Comparison of ENCODE assay signal across 14 mouse cellular contexts in the genomic region with DNA sequence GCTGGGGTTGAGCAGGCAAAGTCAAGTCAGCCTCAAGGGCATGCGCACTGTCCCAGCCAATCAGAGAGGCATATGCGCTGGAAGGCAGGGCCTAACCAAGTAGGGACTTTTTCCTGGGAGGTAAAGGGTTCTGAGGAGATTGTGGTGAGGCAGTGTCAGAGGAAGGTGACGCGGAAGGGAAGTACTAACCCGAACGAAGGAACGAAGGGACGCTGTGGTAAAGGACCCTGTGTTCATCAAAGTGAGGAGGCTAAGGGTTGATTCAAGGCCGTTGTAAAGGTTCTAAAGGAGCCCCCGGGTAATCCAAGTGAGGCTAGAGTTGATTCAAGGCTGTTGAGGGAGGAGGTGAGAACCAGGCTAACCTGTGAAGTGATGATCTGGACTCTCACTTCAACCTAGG. TPM values are rescaled to one million over a fixed set of nuclear protein-coding genes. Genes with fewer than 3 reads are reported as not detected.
"Had no signal": no experiment of that assay in that cellular context is flagged by ENCODE, and none has a peak within 500 bp of the region (broad histone marks: within the 10 kb centered on the region; RNA-seq: fewer than 3 reads in every experiment).

No protein-coding gene starts in this region.

RNA-seq across cellular contexts. Expression of gene Gm6890, which starts 14.5 kb away (rescaled TPM):
- total RNA-seq: neutrophil, adult 5-6 weeks had no signal
- polyA plus RNA-seq: neural tube, embryonic 12.5 days; neural tube, embryonic 13.5 days; neural tube, embryonic 14.5 days; neural tube, embryonic 15.5 days; small intestine, adult 2 months; spleen, adult 2 months; stomach, embryonic 14.5 days; stomach, embryonic 15.5 days; stomach, embryonic 16.5 days; stomach, postnatal 0 days; thymus, adult 2 months; thymus, postnatal 0 days; urinary bladder, adult 2 months had no signal
